Mouse (Mus musculus): ENCODE measurements around the gene Birc2. TPM values are rescaled to one million over a fixed set of nuclear protein-coding genes. Genes with fewer than 3 reads are reported as not detected.

Gene Birc2
- total RNA-seq, 2 experiments from 2014 or later = 15.2 to 17.6 TPM

DNA sequence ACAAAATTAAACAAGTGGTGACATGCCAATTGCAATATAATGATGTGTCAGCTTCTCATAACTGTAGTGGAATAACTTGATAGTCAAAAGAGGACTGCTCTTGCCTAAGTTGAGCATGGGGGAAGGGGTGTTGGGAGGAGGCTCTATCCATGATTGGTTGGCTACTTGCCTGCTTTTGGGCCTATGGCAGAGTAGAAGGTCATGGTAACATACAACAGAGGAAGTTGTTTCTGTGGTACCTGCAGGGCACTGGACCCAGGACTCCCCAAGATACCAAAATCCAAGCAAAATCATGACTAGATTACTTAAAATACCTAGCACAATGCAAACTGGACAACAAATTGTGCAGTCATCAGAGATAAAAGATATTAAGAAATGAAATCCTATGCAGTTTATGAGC, 41.3 kb downstream of the Birc2 start:
- DNase-seq = no peak
- intact Hi-C loops (cut with DNase I; ENCODE audit: low total_unique reads) = no loop called here

DNA sequence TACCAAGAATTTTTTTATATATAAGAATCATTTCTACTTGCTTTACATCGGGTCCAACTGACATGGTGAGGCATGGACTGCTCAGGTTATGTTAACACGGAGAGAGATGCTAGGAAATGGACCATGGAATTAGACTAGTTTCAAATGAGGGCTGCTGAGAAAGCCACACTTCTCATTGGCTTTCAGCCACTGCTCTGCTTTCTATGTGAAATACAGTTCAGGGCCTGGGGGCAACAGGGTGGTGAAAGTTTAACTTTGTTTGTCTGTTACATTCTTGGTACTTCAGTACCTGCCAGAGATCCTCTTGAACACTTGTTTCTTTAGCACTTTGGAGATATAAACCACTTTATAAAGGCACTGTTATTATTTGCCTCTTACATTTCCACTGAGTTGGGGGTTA, 43.3 kb downstream of the Birc2 start:
- DNase-seq = no peak
- intact Hi-C loops (cut with DNase I; ENCODE audit: low total_unique reads) = no loop called here

DNA sequence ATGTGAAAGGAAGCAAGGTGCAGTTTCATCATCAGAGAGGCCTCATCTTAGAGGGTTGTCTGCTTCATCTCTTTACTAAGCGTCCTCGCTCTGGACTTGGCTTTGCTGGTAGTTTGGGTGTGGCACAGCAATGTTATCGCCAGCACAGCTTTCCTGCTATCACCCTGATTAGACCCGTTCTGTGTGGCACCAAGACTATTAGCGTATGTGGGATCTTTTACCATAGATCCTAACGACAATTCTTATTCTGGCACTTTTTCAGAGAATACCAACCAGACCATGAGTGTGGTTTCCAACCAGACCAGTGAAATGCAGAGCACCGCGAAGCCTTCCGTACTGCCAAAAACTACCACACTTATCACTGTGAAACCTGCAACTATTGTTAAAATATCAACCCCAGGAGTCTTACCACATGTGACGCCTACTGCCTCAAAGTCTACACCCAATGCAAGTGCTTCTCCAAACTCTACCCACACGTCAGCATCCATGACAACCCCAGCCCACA, 46.2 kb downstream of the Birc2 start:
- intact Hi-C loops (cut with DNase I; ENCODE audit: low total_unique reads) = no loop called here
- no peak for DNase-seq

DNA sequence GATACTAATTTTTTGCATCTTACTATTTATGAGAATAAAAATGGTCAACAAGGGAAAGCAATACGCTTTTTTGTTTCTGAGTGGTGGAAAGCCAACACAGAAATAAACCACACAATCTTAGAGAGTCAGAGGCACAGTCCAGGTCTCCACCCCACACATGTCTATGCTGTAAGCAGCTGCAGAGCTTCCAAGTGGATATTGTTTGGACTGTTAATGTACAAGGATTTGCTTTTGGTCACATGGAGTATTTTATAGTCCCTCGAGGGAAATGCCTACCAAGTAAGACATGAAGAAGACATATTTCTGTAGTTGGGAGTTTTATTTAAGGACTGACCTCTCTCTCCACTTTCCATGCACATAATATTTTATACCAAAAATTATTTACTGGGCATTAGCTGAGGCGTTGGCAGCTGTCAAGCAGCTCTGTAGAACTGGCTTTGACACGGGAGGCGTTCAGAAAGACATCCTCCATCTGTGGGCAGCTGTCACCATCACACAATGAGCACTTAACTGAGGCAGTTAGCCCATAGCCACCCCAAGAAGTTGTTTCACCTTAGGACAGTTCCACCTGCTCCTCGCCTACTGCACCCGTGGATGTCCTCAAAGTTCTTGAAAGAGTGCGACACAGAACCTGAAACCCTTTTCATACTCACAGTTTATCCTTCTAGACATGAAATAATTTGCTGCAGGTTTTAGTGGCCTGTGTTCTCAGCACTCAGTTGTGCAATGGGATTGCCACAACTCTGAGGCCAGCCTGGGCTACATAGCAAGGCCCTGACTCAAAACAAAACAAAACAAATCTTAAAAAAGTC, 46.9 kb downstream of the Birc2 start:
- intact Hi-C loops (cut with DNase I; ENCODE audit: low total_unique reads) = no loop called here
- DNase-seq = no peak

DNA sequence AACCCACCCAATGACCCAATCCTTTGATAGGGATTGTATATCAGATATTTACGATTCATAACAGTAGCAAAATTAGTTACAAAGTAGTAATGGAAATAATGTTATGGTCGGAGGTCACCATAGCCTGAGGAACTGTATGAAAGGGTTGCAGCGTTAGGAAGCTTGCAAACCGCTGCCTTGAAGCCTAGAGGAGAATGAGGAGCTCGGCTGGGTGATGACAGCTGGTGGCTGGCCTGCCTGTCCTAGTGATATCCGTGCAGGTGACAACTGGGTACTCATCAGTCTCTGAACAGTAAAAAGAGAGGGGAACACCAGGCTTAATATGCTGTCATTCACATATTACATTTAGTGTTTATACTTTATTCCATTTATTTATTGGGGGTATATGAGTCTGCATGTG, 48.5 kb downstream of the Birc2 start:
- DNase-seq = no peak
- intact Hi-C loops (cut with DNase I; ENCODE audit: low total_unique reads) = no loop called here

DNA sequence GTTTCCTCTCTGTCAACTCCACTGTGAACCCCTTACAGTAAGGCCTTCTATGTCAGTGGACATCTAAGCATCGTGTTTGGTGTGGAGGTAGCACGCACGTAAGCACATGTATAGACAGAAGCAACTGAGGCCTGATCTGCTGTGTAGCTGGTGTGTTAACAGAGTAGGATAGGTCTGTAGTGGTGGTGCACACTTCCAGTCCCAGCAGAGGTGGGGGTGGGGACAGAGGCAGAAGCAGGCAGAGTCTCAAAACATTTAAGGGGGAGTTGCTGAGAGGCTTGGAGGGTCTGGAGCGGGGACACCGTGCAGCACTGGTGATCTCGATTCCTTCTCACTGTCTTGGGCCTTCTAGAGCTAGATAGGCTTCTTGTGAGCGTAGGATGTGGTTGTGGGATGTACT, 50.8 kb downstream of the Birc2 start:
- intact Hi-C loops (cut with DNase I; ENCODE audit: low total_unique reads) = no loop called here
- no peak for DNase-seq

DNA sequence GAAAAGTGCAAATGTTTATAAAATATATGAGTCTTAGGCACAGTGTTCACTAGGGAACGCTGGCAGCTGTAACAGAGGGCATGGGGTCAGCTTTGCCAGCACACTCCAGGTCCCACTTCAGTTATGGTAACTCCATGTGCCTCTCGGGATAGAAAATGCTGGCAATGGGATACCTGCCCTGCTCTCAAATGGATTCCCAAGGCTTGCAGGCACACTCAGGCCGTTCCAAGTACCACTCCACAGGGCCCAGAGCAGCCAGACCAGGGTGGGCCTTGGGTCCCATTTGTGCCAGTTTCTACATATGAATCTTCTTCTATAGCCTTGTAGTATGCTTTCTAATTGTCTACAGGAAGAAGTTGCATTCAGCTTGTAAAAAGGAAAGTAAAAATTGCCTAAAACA, 51.5 kb downstream of the Birc2 start:
- intact Hi-C loops (cut with DNase I; ENCODE audit: low total_unique reads) = no loop called here
- DNase-seq = no peak

DNA sequence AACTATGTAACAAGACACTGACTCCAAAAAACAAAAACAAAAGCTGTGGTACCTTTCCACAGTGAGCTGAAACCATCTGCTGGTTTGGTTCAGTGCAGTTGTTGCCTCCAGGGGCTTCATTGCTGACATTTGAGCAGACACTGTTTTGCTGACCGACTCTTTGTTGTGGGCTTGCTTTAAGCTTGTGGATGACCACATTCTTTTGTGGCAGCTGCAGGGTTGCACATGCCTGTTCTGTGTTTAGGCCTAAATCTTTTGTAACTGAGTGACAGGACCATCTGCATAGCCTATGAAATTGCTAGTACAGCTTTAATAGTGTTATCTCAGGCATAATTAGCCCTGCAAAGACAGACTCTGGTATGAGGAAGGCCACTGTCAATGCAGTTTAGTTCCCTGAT, 52.2 kb downstream of the Birc2 start:
- no peak for DNase-seq
- intact Hi-C loops (cut with DNase I; ENCODE audit: low total_unique reads) = no loop called here

DNA sequence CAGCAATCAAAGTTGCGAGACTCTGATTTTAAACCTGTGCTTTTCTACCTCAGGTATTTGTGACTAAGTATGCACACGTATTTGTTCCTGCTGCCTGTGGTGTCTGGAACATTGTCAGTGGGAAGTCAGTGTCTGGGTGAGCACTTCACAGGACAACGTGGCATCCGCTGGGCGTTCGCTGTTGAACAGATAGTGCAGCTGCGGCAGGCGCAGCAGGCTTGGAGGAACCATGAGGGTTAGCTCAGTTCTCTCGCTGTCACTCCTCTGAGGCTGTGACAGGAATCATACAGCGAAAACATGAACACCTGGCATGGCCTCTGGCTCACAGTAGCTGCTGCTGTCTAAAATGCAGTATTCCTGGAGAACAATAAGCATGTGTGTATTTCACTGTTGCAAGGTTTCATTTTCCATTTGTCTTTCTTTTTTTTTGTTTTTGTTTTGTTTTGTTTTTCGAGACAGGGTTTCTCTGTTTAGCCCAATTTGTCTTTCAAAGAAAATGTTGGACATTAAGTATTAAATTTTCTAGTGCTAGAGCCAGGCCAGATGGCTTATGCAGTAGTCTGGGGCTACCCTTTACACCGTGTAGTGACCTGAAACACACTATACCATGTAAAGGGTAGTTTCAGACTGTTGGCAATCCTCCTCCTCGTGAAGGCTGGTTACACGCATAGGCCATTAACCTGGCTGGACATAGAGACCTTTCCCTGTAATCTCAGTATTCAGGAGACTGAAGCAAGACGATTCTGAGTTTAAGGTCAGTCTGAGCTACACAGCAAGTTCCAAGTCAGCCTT, 52.8 kb downstream of the Birc2 start:
- DNase-seq = no peak
- intact Hi-C loops (cut with DNase I; ENCODE audit: low total_unique reads) = no loop called here

DNA sequence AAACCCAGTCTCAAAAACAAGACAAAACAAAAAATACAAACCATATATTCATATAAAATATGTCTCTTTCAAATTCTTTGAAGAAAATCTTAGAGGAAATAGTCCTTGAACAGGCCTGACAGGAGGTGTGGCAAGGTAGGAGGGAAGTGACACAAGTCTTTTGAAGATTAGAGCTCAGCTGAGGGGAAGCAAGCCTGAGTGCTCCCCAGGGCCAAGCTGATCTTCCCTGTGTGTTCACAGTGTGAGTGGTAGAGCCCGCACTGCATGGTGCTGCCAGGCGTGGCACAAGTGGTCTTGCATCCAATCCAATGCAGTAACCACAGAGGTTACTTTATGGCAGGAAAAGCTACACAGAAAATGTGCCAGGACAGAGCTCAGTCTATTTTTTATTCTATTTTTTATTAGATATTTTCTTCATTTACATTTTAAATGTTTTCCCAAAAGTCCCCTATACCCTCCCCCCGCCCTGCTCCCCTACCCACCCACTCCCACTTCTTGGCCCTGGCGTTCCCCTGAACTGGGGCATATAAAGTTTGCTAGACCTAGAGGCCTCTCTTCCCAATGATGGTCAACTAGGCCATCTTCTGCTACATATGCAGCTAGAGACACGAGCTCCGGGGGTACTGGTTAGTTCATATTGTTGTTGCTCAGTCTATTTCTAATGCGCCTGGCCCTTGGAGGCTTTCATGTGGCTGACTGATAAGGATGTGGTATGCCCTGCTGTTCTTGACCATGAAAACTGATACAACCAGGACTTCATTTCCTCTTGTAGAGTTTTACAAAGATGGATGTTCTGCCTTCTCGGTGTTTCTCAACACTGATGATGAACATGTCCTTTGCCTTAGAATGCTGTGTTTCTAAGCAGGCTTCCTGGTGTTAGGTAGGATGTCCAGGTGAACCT, 56.4 kb downstream of the Birc2 start:
- DNase-seq = no peak
- intact Hi-C loops (cut with DNase I; ENCODE audit: low total_unique reads) = no loop called here

DNA sequence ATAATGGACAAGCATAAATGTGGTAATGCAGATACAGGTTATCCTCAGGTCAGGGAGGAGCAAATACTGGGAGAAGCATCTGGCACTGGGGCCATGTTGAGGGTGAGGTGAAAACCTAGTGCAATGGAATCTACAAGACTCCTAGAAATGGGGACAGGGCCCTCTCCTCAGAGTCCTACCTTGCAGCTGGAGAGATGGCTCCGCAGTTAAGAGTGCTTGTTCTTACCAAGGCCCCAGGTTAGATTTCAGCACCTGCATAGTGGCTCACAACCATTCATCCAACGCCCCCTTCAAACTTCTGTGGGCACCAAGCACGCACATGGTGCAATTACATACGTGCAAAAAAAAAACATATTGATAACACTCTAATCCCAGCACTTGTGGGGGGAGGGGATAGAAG, 57.1 kb downstream of the Birc2 start:
- DNase-seq = no peak
- intact Hi-C loops (cut with DNase I; ENCODE audit: low total_unique reads) = no loop called here

DNA sequence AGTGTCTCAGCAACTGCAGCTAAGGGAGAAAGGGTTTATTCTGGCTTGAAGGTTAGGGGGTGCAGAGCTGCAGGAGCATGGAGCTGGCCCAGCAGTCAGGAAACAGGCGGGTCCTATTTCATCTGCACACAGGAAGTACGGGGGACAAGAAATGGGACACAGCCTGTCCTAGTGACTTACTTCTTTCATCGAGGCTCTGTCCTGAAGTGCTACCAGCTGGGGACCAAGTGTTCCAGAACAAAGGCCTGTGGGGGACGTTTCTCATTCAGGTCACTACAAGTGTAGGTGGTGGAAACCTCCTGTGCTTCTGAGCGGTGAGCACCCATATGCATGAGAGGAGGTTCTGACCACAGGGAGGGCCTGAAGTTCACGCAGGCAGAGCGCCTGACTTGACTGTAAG, 58.1 kb downstream of the Birc2 start:
- no peak for DNase-seq
- intact Hi-C loops (cut with DNase I; ENCODE audit: low total_unique reads) = no loop called here

DNA sequence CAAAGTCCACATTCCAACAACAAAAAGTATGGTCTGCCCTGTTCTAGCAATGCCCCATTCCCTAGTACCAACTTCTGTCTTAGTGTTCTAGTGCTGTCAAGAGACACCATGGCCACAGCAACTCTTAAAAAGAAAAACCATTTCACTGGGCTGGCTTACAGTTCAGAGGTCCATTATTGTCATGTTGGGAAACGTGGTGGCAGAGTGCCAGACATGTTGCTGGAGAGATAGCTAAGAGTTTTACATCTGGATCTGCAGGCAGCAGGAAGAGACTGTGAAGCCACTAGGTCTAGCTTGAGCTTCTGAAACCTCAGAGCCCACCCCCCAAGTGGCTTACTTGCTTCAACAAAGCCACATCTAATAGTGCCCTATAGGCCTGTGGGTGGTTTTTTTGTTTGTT, 59.2 kb downstream of the Birc2 start:
- intact Hi-C loops (cut with DNase I; ENCODE audit: low total_unique reads) = no loop called here
- no peak for DNase-seq

DNA sequence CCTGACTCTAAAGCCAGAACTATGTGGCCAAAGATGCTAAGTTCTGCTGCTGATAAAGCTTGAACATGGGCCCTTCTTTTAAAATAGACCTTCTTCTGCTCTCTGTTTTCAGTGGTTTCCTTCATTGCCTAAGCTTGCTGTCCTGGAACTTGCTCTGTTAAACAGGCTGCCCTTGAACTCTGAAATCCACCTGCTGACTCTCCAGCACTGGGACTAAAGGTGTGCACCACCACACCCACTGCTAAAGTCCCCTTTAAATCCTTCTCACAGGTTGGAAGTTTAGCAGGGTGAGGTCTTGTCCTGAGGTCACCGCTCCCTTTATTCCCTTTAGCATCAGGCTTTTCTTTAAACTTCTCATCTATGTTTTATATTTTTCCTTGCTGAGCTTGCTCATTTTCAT, 59.9 kb downstream of the Birc2 start:
- no peak for DNase-seq
- intact Hi-C loops (cut with DNase I; ENCODE audit: low total_unique reads) = no loop called here

DNA sequence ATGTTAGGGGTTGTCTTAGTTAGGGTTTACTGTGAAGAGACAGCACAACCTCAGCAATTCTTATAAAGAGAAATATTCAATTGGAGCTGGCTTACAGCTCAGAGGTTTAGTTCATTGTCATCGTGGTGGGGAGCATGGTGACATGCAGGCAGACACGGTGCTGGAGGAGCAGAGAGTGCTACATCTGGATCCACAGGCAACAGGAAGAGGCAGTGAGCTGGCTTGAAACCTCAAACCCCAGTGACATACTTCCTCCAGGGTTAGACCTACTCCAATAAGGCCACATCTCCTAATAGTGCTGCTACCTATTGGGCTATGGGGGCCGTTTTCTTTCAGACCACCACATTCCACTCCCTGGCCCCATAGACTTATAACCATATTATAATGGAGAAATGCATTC, 60.9 kb downstream of the Birc2 start:
- DNase-seq = no peak

DNA sequence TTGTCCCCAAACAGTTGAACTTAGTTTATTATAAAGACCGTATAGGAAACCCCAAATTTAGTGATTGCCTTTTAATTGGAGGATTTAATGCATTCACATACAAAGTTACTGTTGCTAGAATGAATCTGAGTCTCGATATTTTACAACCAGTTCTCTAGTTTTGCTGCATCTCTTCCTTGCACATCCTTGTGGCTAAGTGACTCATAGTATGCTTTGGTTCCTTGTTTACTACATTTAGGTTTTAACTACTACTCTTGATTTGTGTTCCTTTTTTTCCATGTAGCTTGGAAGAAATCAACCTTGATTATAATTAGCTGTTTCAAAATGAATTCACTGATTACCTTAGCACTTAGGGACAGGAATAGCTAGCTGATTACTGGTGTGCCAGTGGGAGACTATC, 61.9 kb downstream of the Birc2 start:
- intact Hi-C loops (cut with DNase I; ENCODE audit: low total_unique reads) = no loop called here
- DNase-seq = no peak

More for the DNA sequence above, 60.9 kb downstream of the Birc2 start:
- intact Hi-C loops (cut with DNase I; ENCODE audit: low total_unique reads) = no loop called here

DNA sequence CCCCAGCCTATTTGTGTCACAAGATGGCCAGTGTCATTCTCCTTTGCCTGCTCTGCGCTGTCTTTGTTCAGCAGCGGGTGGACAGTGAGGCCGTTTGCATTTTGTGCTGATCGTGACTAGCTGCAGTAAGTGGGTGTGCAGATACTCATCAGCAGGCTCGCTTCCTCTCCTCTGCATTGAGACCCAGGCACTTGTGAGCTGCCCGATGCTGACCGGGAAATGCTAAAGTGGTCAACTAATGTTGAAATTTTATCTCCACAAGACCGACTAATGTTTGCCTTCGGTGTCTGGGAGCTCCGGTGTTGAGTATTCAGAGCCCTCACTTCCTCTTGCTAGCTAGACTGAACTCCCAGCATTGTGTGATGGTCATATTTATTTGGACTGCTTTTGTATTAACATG, 62.3 kb downstream of the Birc2 start:
- intact Hi-C loops (cut with DNase I; ENCODE audit: low total_unique reads) = no loop called here
- no peak for DNase-seq

DNA sequence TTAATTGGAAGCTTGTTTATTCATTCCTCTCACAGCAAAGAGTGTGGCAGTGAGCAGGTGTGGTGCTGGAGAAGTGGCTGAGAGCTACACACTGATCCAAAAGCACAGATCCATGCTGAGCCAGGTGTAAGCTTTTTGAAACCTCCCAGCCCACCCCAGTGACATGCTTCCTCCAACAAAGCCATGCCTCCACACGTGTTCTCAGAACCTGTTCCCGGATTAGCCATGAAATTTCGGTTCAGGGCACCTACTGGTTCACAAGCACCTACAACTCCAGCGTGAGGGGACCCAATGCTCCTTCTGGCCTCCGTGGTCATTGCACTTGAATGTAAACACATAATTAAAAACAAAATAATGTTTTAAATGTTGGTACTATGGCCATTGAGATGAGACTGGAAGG, 63.2 kb downstream of the Birc2 start:
- intact Hi-C loops (cut with DNase I; ENCODE audit: low total_unique reads) = no loop called here
- DNase-seq = no peak

DNA sequence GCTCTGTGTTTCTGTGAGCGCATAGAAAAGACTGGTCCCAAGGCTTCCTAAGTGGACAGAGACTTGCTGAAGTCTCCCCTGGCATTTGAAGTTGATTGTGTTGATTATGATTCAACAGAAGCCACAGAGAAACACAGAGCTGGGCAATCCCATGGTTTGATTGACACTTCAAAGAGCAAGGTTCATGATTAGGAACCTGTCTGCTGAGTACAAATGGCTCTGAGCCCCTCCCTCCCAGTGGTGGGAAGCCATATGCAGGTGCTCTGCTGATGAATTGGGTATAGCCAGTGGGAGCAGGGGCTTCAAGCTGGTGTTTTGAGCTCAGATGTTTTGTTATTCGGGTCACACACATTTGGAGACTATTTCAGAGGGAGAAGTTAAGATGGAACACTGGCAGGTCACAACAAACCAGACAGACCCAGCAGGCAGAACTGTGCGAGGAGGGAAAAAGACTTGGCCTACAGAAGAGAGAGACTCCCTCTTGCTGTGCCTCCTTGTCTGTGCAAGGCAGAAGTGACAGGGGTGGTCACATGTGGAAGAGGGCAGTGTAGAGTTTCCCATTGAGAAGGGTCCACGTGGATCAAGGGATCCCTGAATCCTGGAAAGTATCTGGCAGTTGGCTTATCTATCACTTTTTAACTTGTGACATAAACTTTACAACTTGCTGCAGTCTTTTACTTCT, 64.0 kb downstream of the Birc2 start:
- no peak for DNase-seq
- intact Hi-C loops (cut with DNase I; ENCODE audit: low total_unique reads) = no loop called here

All from gastrocnemius, postnatal 14 days (tissue).